Mouse (Mus musculus): ENCODE data around the gene Trhde. TPM values are rescaled to one million over a fixed set of nuclear protein-coding genes. Genes with fewer than 3 reads are reported as not detected.

Trhde gene
- polyA plus RNA-seq, 1 experiment from 2014 or later, result 6.7 TPM

- WGBS, result 85% methylated on average over 9 of the region's 9 CpGs
Measured at GRCm38 (mm10) chr10:114758614-114759013, 43.5 kb downstream of the Trhde start.

DNA sequence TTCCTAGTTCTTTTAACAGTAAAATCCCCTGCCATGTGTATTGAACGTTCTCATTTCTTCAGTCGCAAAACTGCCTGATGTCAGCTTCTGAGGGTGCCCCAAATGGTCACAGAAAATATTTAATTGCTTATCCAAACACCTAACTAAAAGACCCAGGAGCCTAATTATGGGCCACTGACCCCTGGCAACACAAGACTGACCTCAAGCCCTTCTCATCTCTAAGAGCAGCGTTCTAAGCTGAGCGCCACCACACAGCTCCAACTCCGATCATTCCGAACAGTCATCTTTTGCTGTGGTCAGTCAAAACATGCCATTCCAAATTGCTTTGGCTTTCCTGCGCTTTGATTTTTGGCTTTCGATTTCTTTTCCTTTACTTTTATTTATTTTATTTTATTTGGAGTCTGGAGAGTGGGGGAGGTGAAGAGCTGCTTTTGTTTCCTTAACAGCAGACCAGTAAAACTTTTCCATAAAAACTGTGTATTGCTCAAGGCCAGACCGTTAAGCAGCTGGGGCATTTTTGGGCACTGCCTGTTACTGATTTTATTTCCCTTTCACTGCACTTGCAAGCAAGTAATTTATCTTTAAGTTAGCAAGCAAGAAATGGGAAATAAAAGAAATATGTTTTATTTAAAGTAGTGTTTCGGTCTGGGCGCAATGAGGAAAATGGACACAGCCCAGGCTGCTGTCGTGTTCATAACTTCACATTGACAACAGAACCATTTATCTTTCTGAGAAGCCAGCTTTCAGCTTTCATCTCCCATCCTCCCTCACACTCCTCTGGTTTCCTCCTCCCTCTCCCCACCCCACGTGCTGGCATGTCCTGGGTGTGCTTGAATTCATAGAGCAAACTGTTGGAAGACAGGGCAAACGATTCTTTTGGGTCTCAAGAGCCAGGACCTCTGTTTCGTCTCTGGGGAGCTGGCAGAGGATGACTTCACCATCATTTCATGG is 59.1 kb downstream of the Trhde start:
- H3K9me3 ChIP-seq (replicated peaks; ENCODE audit: control insufficient read depth, low read length, poor library complexity, severe bottlenecking), result no peaks in the 10 kb centered on the region
- no peak overlapping the region for H3K27ac ChIP-seq (ENCODE audit: low read length)
- H3K4me2 ChIP-seq (ENCODE audit: low read length), result no peak overlapping the region
- no peaks in the 10 kb centered on the region for H3K27me3 ChIP-seq (ENCODE audit: control insufficient read depth, insufficient read depth, low read depth, low read length)
- H3K4me1 ChIP-seq (ENCODE audit: control insufficient read depth, insufficient read depth, low read length), result no peaks in the 10 kb centered on the region
- H3K4me3 ChIP-seq (ENCODE audit: low read depth, low read length), result no peak overlapping the region
- WGBS, result 75% methylated on average over 15 of the region's 15 CpGs
- no peak overlapping the region for H3K9ac ChIP-seq (ENCODE audit: low read depth, low read length)
- ATAC-seq, result no peak
- H3K36me3 ChIP-seq (ENCODE audit: control insufficient read depth, insufficient read depth, low read length), result no peaks in the 10 kb centered on the region

More at GRCm38 (mm10) chr10:114758614-114759013, 43.5 kb downstream of the Trhde start:
- H3K9ac ChIP-seq (ENCODE audit: low read depth, low read length), result no peak overlapping the region
- H3K9me3 ChIP-seq (replicated peaks; ENCODE audit: control insufficient read depth, low read length, poor library complexity, severe bottlenecking), result no peaks in the 10 kb centered on the region
- no peaks in the 10 kb centered on the region for H3K36me3 ChIP-seq (ENCODE audit: control insufficient read depth, insufficient read depth, low read length)
- no peaks in the 10 kb centered on the region for H3K4me1 ChIP-seq (ENCODE audit: control insufficient read depth, insufficient read depth, low read length)
- no peak overlapping the region for H3K4me3 ChIP-seq (ENCODE audit: low read depth, low read length)
- H3K27ac ChIP-seq (ENCODE audit: low read length), result no peak overlapping the region
- H3K27me3 ChIP-seq (ENCODE audit: control insufficient read depth, insufficient read depth, low read depth, low read length), result no peaks in the 10 kb centered on the region
- H3K4me2 ChIP-seq (ENCODE audit: low read length), result no peak overlapping the region
- ATAC-seq, result no peak

GRCm38 (mm10) chr10:114739916-114740315 is 62.2 kb downstream of the Trhde start:
- H3K4me3 ChIP-seq (ENCODE audit: low read depth, low read length), result no peak overlapping the region
- H3K9ac ChIP-seq (ENCODE audit: low read depth, low read length), result no peak overlapping the region
- H3K27ac ChIP-seq (ENCODE audit: low read length), result no peak overlapping the region
- ATAC-seq, result no peak
- no peak overlapping the region for H3K4me2 ChIP-seq (ENCODE audit: low read length)
- H3K27me3 ChIP-seq (ENCODE audit: control insufficient read depth, insufficient read depth, low read depth, low read length), result no peaks in the 10 kb centered on the region
- H3K36me3 ChIP-seq (ENCODE audit: control insufficient read depth, insufficient read depth, low read length), result no peaks in the 10 kb centered on the region
- WGBS, result 89% methylated on average over 5 of the region's 5 CpGs
- H3K9me3 ChIP-seq (replicated peaks; ENCODE audit: control insufficient read depth, low read length, poor library complexity, severe bottlenecking), result no peaks in the 10 kb centered on the region
- no peaks in the 10 kb centered on the region for H3K4me1 ChIP-seq (ENCODE audit: control insufficient read depth, insufficient read depth, low read length)

DNA sequence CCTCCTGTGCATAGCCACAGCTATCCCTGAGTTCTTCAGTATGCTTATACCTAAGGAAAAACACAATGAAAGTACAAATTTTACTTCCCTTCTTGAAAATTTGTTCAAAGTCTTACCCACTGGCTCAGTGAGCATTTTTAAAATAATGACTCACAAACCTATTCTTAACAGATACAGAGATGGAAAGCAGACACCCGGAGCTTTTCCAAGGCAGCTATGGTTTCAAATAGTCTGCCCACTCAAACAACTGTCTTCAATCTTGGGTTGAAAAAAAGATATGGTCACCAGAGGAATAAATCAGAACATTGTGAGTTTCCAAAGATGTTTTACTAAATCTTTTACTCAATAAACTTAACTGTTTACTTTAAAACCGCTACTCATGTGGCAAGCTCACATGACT is 64.5 kb downstream of the Trhde start:
- no peak overlapping the region for H3K4me2 ChIP-seq (ENCODE audit: low read length)
- WGBS, result 93% methylated on average over 2 of the region's 2 CpGs
- ATAC-seq, result no peak
- no peaks in the 10 kb centered on the region for H3K9me3 ChIP-seq (replicated peaks; ENCODE audit: control insufficient read depth, low read length, poor library complexity, severe bottlenecking)
- H3K36me3 ChIP-seq (ENCODE audit: control insufficient read depth, insufficient read depth, low read length), result no peaks in the 10 kb centered on the region
- H3K27ac ChIP-seq (ENCODE audit: low read length), result no peak overlapping the region
- no peaks in the 10 kb centered on the region for H3K27me3 ChIP-seq (ENCODE audit: control insufficient read depth, insufficient read depth, low read depth, low read length)
- H3K9ac ChIP-seq (ENCODE audit: low read depth, low read length), result no peak overlapping the region
- H3K4me3 ChIP-seq (ENCODE audit: low read depth, low read length), result no peak overlapping the region
- H3K4me1 ChIP-seq (ENCODE audit: control insufficient read depth, insufficient read depth, low read length), result no peaks in the 10 kb centered on the region

- Histone ChIP-seq H3K9ac (ENCODE audit: low read depth, low read length) (no peak overlapping the region), H3K4me3 (ENCODE audit: low read depth, low read length) (no peak overlapping the region), H3K4me2 (ENCODE audit: low read length) (no peak overlapping the region), H3K36me3 (ENCODE audit: control insufficient read depth, insufficient read depth, low read length) (no peaks in the 10 kb centered on the region), H3K27me3 (ENCODE audit: control insufficient read depth, insufficient read depth, low read depth, low read length) (no peaks in the 10 kb centered on the region), H3K4me1 (ENCODE audit: control insufficient read depth, insufficient read depth, low read length) (no peaks in the 10 kb centered on the region), H3K27ac (ENCODE audit: low read length) (no peak overlapping the region), H3K9me3 (replicated peaks; ENCODE audit: control insufficient read depth, low read length, poor library complexity, severe bottlenecking) (no peaks in the 10 kb centered on the region)
- WGBS, result 85% methylated on average over 3 of the region's 3 CpGs
- ATAC-seq, result no peak
Measured at GRCm38 (mm10) chr10:114736377-114736776, 65.7 kb downstream of the Trhde start.

DNA sequence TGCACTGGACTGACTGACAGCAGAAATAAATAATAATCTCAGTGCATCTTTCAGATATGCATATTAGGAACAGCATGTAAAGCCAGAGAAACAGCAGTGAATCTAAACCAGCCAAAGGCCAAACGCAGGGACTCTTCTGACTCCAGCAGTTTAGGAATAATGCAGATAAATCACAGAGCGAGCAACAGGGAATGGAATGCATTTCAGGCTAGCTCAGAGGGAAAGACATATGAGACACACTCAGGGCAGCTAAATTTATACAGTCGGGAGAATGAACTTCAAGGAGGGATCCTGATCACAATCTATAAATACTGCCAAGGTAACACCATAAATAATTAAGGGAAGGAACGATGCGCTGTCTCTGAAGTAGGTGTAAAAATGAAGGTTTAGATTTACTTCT is 66.4 kb downstream of the Trhde start:
- Histone ChIP-seq H3K36me3 (ENCODE audit: control insufficient read depth, insufficient read depth, low read length) (no peaks in the 10 kb centered on the region), H3K9ac (ENCODE audit: low read depth, low read length) (no peak overlapping the region), H3K4me1 (ENCODE audit: control insufficient read depth, insufficient read depth, low read length) (no peaks in the 10 kb centered on the region), H3K27ac (ENCODE audit: low read length) (no peak overlapping the region; the same call in 1 of the 2 replicates), H3K9me3 (replicated peaks; ENCODE audit: control insufficient read depth, low read length, poor library complexity, severe bottlenecking) (no peaks in the 10 kb centered on the region), H3K27me3 (ENCODE audit: control insufficient read depth, insufficient read depth, low read depth, low read length) (no peaks in the 10 kb centered on the region), H3K4me3 (ENCODE audit: low read depth, low read length) (no peak overlapping the region), H3K4me2 (ENCODE audit: low read length) (no peak overlapping the region)
- peak; percentile 75; the same call in 1 of the 2 replicates for ATAC-seq
- WGBS, result 67% methylated on average over 5 of the region's 5 CpGs

- Histone ChIP-seq H3K4me2 (ENCODE audit: low read length) (no peak overlapping the region), H3K4me3 (ENCODE audit: low read depth, low read length) (no peak overlapping the region), H3K4me1 (ENCODE audit: control insufficient read depth, insufficient read depth, low read length) (no peaks in the 10 kb centered on the region), H3K27me3 (ENCODE audit: control insufficient read depth, insufficient read depth, low read depth, low read length) (no peaks in the 10 kb centered on the region), H3K9ac (ENCODE audit: low read depth, low read length) (no peak overlapping the region), H3K9me3 (replicated peaks; ENCODE audit: control insufficient read depth, low read length, poor library complexity, severe bottlenecking) (no peaks in the 10 kb centered on the region), H3K27ac (ENCODE audit: low read length) (no peak overlapping the region), H3K36me3 (ENCODE audit: control insufficient read depth, insufficient read depth, low read length) (no peaks in the 10 kb centered on the region)
- ATAC-seq, result no peak
- 95% methylated on average over 2 of the region's 2 CpGs for WGBS
Measured at GRCm38 (mm10) chr10:114735111-114735510, 67.0 kb downstream of the Trhde start.

GRCm38 (mm10) chr10:114725591-114725990 is 76.5 kb downstream of the Trhde start:
- ATAC-seq, result no peak
- 68% methylated on average over 2 of the region's 2 CpGs for WGBS
- no peaks in the 10 kb centered on the region for H3K27me3 ChIP-seq (ENCODE audit: control insufficient read depth, insufficient read depth, low read depth, low read length)
- H3K9ac ChIP-seq (ENCODE audit: low read depth, low read length), result no peak overlapping the region
- H3K4me3 ChIP-seq (ENCODE audit: low read depth, low read length), result no peak overlapping the region
- H3K36me3 ChIP-seq (ENCODE audit: control insufficient read depth, insufficient read depth, low read length), result no peaks in the 10 kb centered on the region
- no peaks in the 10 kb centered on the region for H3K9me3 ChIP-seq (replicated peaks; ENCODE audit: control insufficient read depth, low read length, poor library complexity, severe bottlenecking)
- no peak overlapping the region for H3K4me2 ChIP-seq (ENCODE audit: low read length)
- no peaks in the 10 kb centered on the region for H3K4me1 ChIP-seq (ENCODE audit: control insufficient read depth, insufficient read depth, low read length)
- H3K27ac ChIP-seq (ENCODE audit: low read length), result no peak overlapping the region

- H3K9ac ChIP-seq (ENCODE audit: low read depth, low read length), result no peak overlapping the region
- H3K4me1 ChIP-seq (ENCODE audit: control insufficient read depth, insufficient read depth, low read length), result no peaks in the 10 kb centered on the region
- no peaks in the 10 kb centered on the region for H3K36me3 ChIP-seq (ENCODE audit: control insufficient read depth, insufficient read depth, low read length)
- no peak overlapping the region for H3K4me3 ChIP-seq (ENCODE audit: low read depth, low read length)
- H3K27ac ChIP-seq (ENCODE audit: low read length), result no peak overlapping the region
- no peaks in the 10 kb centered on the region for H3K27me3 ChIP-seq (ENCODE audit: control insufficient read depth, insufficient read depth, low read depth, low read length)
- no peak overlapping the region for H3K4me2 ChIP-seq (ENCODE audit: low read length)
- no peak for ATAC-seq
- no peaks in the 10 kb centered on the region for H3K9me3 ChIP-seq (replicated peaks; ENCODE audit: control insufficient read depth, low read length, poor library complexity, severe bottlenecking)
Measured at GRCm38 (mm10) chr10:114701791-114702190, 100.3 kb downstream of the Trhde start.
